Mouse (Mus musculus): ENCODE data around the gene H2-M11. TPM values are rescaled to one million over a fixed set of nuclear protein-coding genes. Genes with fewer than 3 reads are reported as not detected.

H2-M11 gene
- not detected in 2 replicates for total RNA-seq (2014; rRNA removed)
- not detected in 2 replicates for polyA plus RNA-seq (2012; rRNA removed)

DNA sequence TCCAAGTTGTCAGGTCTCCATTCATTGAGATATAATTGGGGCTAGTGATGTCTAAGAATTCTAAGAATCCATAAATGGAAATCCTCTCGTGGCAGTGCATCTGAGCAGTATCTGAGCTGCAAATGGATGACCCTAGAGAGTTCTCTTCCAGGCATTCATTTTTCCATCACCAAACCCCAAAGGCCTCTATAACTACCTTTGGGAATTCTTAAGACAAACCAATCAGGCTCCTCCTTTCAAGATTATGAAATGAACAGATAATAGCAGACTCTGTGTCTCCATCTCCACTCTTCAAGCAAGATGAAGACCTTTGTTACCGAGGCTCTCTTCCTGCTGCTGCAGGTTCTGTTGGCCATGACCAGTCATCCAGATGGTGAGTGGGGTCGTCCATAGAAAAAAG, at the start of gene H2-M11:
Gene H2-M11 (plus strand): TSS at position 301 of the 400 bp plus-strand sequence.
- Histone ChIP-seq H3K27me3 (ENCODE audit: control insufficient read depth, insufficient read depth, low read length) (no peaks in the 10 kb centered on the region; the same call in 1 of the 2 replicates), H3K9ac (ENCODE audit: low read depth, low read length) (no peak within 1 kb of the TSS), H3K4me3 (ENCODE audit: insufficient read depth, low read depth, low read length) (no peak within 1 kb of the TSS), H3K4me1 (ENCODE audit: control insufficient read depth, insufficient read depth, low read length) (no peaks in the 10 kb centered on the region), H3K79me2 (ENCODE audit: control insufficient read depth, insufficient read depth, low read length) (no peaks in the 10 kb centered on the region), H3K27ac (replicated peaks; ENCODE audit: insufficient read depth, low read depth, low read length) (no peak within 1 kb of the TSS), H3K36me3 (ENCODE audit: control insufficient read depth, insufficient read depth, low read length) (no peaks in the 10 kb centered on the region)
- DNase-seq (ENCODE audit: extremely low read depth, low read depth, low spot score) = no peak
- TF ChIP-seq CTCF (IDR thresholded peaks at IDR 0.05; ENCODE audit: low read depth, low read length) = no peak
- no peak for TF ChIP-seq POLR2A (IDR thresholded peaks at IDR 0.05; ENCODE audit: extremely low read depth, insufficient read depth, low read length)
- WGBS = 53% methylated on average over 3 of the region's 3 CpGs

DNA sequence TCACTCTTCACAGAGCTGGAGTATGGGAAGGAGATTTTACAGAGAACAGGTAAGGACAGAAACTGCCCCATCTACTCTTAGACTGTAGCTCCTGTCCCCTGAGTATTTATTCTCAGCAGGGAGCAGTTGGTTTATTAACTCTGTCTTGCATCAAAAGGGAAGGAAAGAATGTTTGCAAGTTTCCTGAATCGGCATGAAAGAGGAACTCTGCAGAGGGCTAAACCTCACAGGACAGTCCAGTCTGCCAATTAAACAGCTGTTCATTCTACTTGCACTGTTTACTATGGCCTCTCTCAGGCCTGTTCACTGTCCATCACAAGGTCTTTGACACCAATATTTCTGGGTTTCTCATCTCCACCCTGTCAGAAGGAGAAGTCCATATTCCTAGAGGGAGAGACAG, 46.4 kb upstream of the H2-M11 start:
- Histone ChIP-seq H3K27me3 (ENCODE audit: control insufficient read depth, insufficient read depth, low read length) (no peaks in the 10 kb centered on the region; the same call in 1 of the 2 replicates), H3K27ac (replicated peaks; ENCODE audit: insufficient read depth, low read depth, low read length) (no peak overlapping the region), H3K4me1 (ENCODE audit: control insufficient read depth, insufficient read depth, low read length) (no peaks in the 10 kb centered on the region), H3K36me3 (ENCODE audit: control insufficient read depth, insufficient read depth, low read length) (no peaks in the 10 kb centered on the region), H3K9ac (ENCODE audit: low read depth, low read length) (no peak overlapping the region), H3K4me3 (ENCODE audit: insufficient read depth, low read depth, low read length) (no peak overlapping the region), H3K79me2 (ENCODE audit: control insufficient read depth, insufficient read depth, low read length) (no peaks in the 10 kb centered on the region)
- 51% methylated on average over 1 of the region's 1 CpGs for WGBS
- no peak for DNase-seq (ENCODE audit: extremely low read depth, low read depth, low spot score)
- TF ChIP-seq CTCF (IDR thresholded peaks at IDR 0.05; ENCODE audit: low read depth, low read length) (no peak), POLR2A (IDR thresholded peaks at IDR 0.05; ENCODE audit: extremely low read depth, insufficient read depth, low read length) (no peak)

DNA sequence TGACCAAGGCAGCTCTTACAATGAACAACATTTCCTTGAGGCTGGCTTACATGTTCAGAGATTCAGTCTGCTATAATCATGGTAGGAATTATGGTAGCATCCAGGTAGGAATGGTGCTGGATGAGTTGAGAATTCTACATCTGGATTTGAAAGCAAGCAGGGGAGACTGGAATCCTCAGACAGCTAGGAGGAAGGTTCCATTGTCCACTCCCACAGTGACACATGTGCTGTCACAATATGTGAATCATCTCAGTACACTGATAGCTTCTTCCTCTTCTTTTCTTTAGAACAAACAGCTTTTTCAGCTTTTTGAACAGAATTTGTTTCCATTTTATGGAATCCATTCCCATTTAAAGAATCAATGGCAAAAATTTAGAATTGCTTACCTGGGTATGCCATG, 43.0 kb upstream of the H2-M11 start:
- no peaks in the 10 kb centered on the region for H3K36me3 ChIP-seq (ENCODE audit: control insufficient read depth, insufficient read depth, low read length)
- TF ChIP-seq CTCF (IDR thresholded peaks at IDR 0.05; ENCODE audit: low read depth, low read length) (no peak), POLR2A (IDR thresholded peaks at IDR 0.05; ENCODE audit: extremely low read depth, insufficient read depth, low read length) (no peak)
- H3K27ac ChIP-seq (replicated peaks; ENCODE audit: insufficient read depth, low read depth, low read length) = no peak overlapping the region
- no peak overlapping the region for H3K4me3 ChIP-seq (ENCODE audit: insufficient read depth, low read depth, low read length)
- no peaks in the 10 kb centered on the region for H3K27me3 ChIP-seq (ENCODE audit: control insufficient read depth, insufficient read depth, low read length)
- DNase-seq (ENCODE audit: extremely low read depth, low read depth, low spot score) = no peak
- no peak overlapping the region for H3K9ac ChIP-seq (ENCODE audit: low read depth, low read length)
- no peaks in the 10 kb centered on the region for H3K79me2 ChIP-seq (ENCODE audit: control insufficient read depth, insufficient read depth, low read length)
- no peaks in the 10 kb centered on the region for H3K4me1 ChIP-seq (ENCODE audit: control insufficient read depth, insufficient read depth, low read length)

Other genes starting within 250 kb of the H2-M11 start
- gene H2-M10.1, start 220.9 kb upstream of the H2-M11 start, total RNA-seq (2014; rRNA removed) = not detected in 2 replicates
- not detected in 2 replicates for gene H2-M10.1, start 220.9 kb upstream of the H2-M11 start, polyA plus RNA-seq (2012; rRNA removed)
- not detected in 2 replicates for gene H2-M10.3, start 178.7 kb upstream of the H2-M11 start, total RNA-seq (2014; rRNA removed)
- gene H2-M10.3, start 178.7 kb upstream of the H2-M11 start, polyA plus RNA-seq (2012; rRNA removed) = not detected in 2 replicates
- gene H2-M10.4, start 84.7 kb upstream of the H2-M11 start, total RNA-seq (2014; rRNA removed) = not detected in 2 replicates
- gene H2-M10.4, start 84.7 kb upstream of the H2-M11 start, polyA plus RNA-seq (2012; rRNA removed) = not detected in 2 replicates
- not detected in 2 replicates for gene H2-M9, start 95.6 kb downstream of the H2-M11 start, total RNA-seq (2014; rRNA removed)
- not detected in 2 replicates for gene H2-M9, start 95.6 kb downstream of the H2-M11 start, polyA plus RNA-seq (2012; rRNA removed)
- not detected in 2 replicates for gene H2-M1, start 125.1 kb downstream of the H2-M11 start, total RNA-seq (2014; rRNA removed)
- gene H2-M1, start 125.1 kb downstream of the H2-M11 start, polyA plus RNA-seq (2012; rRNA removed) = not detected in 2 replicates
- not detected in 2 replicates for gene H2-M10.5, start 225.8 kb downstream of the H2-M11 start, total RNA-seq (2014; rRNA removed)
- not detected in 2 replicates for gene H2-M10.5, start 225.8 kb downstream of the H2-M11 start, polyA plus RNA-seq (2012; rRNA removed)

All from liver, adult 2 months (tissue).